Mouse (Mus musculus) cerebellum, adult 2 months (tissue): ENCODE data around the gene Syt11. TPM values are rescaled to one million over a fixed set of nuclear protein-coding genes. Genes with fewer than 3 reads are reported as not detected.

ENCODE experiments used
- DNase-seq, 2 experiments: peaks; one replicate each; pipeline ENCODE4 v3.0.0; 2021
- H3K27ac ChIP-seq: fragments of 200-500 bp; 2 replicates; pipeline ENCODE4 v1.5.1; 2012; ENCODE audit warnings: low read length, control low read depth, inconsistent platforms; ENCODE audit not compliant: insufficient read depth
- H3K27me3 ChIP-seq: fragments of 200-500 bp; 2 replicates; pipeline ENCODE4 v1.6.1; 2012; ENCODE audit warnings: inconsistent platforms, mild to moderate bottlenecking, low read length, moderate library complexity; ENCODE audit not compliant: control insufficient read depth, insufficient read depth
- H3K4me1 ChIP-seq: fragments of 200-500 bp; 2 replicates; pipeline ENCODE4 v1.6.1; 2011; ENCODE audit warnings: low read length; ENCODE audit not compliant: control insufficient read depth, insufficient read depth
- H3K4me3 ChIP-seq: fragments of 200-500 bp; replicated peaks from 2 replicates; pipeline ENCODE3; 2011; ENCODE audit warnings: mild to moderate bottlenecking, low read depth, low read length, control low read depth; ENCODE audit not compliant: insufficient read depth
- CTCF ChIP-seq: fragments of 200-500 bp; IDR thresholded peaks from 2 replicates; pipeline ENCODE4 v1.5.1; 2011; ENCODE audit warnings: low read depth, mild to moderate bottlenecking, control low read depth, low read length, moderate library complexity, borderline replicate concordance; ENCODE audit not compliant: insufficient read depth
- POLR2A ChIP-seq: fragments of 200-500 bp; IDR thresholded peaks from 2 replicates; pipeline ENCODE4 v1.6.1; 2011; ENCODE audit warnings: low read length, control low read depth, borderline replicate concordance; ENCODE audit not compliant: insufficient read depth
- WGBS: fragments of 180-500 bp; shearing (Covaris S2); methylation state at CpG from one replicate; pipeline ENCODE4 v1.1.7; 2018; 5-methylcytosine and 5-hydroxymethylcytosine counted together
- polyA plus RNA-seq: library from polyadenylated mRNA; depleted of rRNA; stranded (reverse); fragments of >200 nt; gene quantifications from 2 replicates; pipeline ENCODE4 v1.2.3, GENCODE M21; 2012

Syt11 gene
- polyA plus RNA-seq, 1 experiment: 477 TPM

GRCm38 (mm10) chr3:88754283-88754682, 20.7 kb downstream of the Syt11 start:
- Histone ChIP-seq H3K4me3 (no peak overlapping the region), H3K4me1 (peaks cover 40% of the 10 kb centered on the region), H3K27ac (no peak overlapping the region), H3K27me3 (no peaks in the 10 kb centered on the region)
- TF ChIP-seq POLR2A: no peak
- TF ChIP-seq CTCF: peak; percentile 19; the same call in 1 of the 2 replicates
- 45% methylated on average over 4 of the region's 4 CpGs for WGBS
- DNase-seq: no peak

GRCm38 (mm10) chr3:88746871-88747231, 28.1 kb downstream of the Syt11 start:
- Histone ChIP-seq H3K4me1 (peaks cover 11% of the 10 kb centered on the region), H3K4me3 (no peak overlapping the region), H3K27ac (no peak overlapping the region), H3K27me3 (no peaks in the 10 kb centered on the region)
- WGBS: 91% methylated on average over 4 of the region's 4 CpGs
- TF ChIP-seq POLR2A (no peak), CTCF (no peak)
- no peak for DNase-seq

DNA sequence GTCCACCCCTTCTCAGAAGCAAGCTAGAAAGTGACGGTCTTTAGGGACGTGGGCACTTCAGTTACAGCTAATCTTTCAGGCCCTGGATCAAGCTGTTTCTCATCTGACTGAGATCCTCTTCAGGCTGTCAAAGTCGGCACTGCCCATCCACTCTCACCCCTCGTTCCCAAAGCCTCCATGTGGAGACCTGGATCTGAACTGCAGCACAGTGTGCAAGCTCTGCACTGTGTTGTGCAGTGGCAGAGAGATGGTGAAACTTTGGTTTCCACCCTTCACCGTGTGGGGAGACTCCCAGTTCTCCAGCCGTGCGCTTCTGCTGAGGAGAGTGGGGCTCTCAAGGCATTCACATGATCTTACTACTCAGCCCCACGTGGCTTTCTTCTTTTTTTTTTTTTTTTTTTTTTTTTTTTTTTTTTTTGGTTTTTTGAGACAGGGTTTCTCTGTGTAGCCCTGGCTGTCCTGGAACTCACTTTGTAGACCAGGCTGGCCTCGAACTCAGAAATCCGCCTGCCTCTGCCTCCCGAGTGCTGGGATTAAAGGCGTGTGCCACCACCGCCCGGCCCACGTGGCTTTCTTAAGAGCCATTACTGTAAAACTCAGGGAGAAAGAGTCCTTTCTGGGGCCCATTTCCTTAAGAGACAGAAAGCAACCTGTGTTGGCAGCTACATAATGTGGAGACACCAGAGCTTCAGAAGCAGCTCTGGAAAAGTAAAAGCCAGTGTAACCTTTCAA, 28.7 kb downstream of the Syt11 start:
- no peaks in the 10 kb centered on the region for H3K27me3 ChIP-seq
- H3K4me3 ChIP-seq: no peak overlapping the region
- no peak for TF ChIP-seq POLR2A
- TF ChIP-seq CTCF: no peak
- 0 out of 2 replicates have a peak, but pooled peaks cover 5% of the 10 kb centered on the region for H3K4me1 ChIP-seq
- no peak for DNase-seq
- H3K27ac ChIP-seq: no peak overlapping the region
- WGBS: 71% methylated on average over 15 of the region's 15 CpGs

- TF ChIP-seq POLR2A: no peak
- TF ChIP-seq CTCF: no peak
- Histone ChIP-seq H3K27me3 (no peaks in the 10 kb centered on the region), H3K27ac (no peak overlapping the region), H3K4me3 (no peak overlapping the region), H3K4me1 (0 out of 2 replicates have a peak, but pooled peaks cover 5% of the 10 kb centered on the region)
- WGBS: 32% methylated on average over 9 of the region's 9 CpGs
- peak in 1 of 2 experiments; percentile 26 for DNase-seq
These were observed 29.4 kb downstream of the Syt11 start for GRCm38 (mm10) chr3:88745534-88745933.

GRCm38 (mm10) chr3:88740147-88740546, 34.8 kb downstream of the Syt11 start:
- TF ChIP-seq POLR2A: no peak
- 0 out of 2 replicates have a peak, but pooled peaks have one; percentile 5 for TF ChIP-seq CTCF
- 96% methylated on average over 3 of the region's 3 CpGs for WGBS
- H3K27me3 ChIP-seq: no peaks in the 10 kb centered on the region
- DNase-seq: no peak
- H3K4me3 ChIP-seq: no peak overlapping the region
- H3K27ac ChIP-seq: no peak overlapping the region
- no peaks in the 10 kb centered on the region for H3K4me1 ChIP-seq

GRCm38 (mm10) chr3:88738641-88739040, 36.3 kb downstream of the Syt11 start:
- TF ChIP-seq CTCF (peak; percentile 75), POLR2A (no peak)
- H3K4me3 ChIP-seq: no peak overlapping the region
- no peaks in the 10 kb centered on the region for H3K27me3 ChIP-seq
- peak; percentile 37 to 58 for DNase-seq
- no peaks in the 10 kb centered on the region for H3K4me1 ChIP-seq
- H3K27ac ChIP-seq: no peak overlapping the region
- WGBS: 36% methylated on average over 3 of the region's 3 CpGs

GRCm38 (mm10) chr3:88736556-88736955, 38.4 kb downstream of the Syt11 start:
- no peak overlapping the region for H3K27ac ChIP-seq
- no peak overlapping the region for H3K4me3 ChIP-seq
- DNase-seq: no peak
- TF ChIP-seq POLR2A (no peak), CTCF (no peak)
- H3K27me3 ChIP-seq: no peaks in the 10 kb centered on the region
- WGBS: 95% methylated on average over 2 of the region's 2 CpGs
- no peaks in the 10 kb centered on the region for H3K4me1 ChIP-seq

GRCm38 (mm10) chr3:88719098-88719497, 55.9 kb downstream of the Syt11 start:
- peak; percentile 39 to 50 for DNase-seq
- TF ChIP-seq POLR2A (no peak), CTCF (peak; percentile 16; the same call in 1 of the 2 replicates)
- Histone ChIP-seq H3K27ac (no peak overlapping the region), H3K4me3 (no peak overlapping the region), H3K27me3 (no peaks in the 10 kb centered on the region), H3K4me1 (peaks cover 3% of the 10 kb centered on the region; the same call in 1 of the 2 replicates)
- WGBS: 11% methylated on average over 2 of the region's 2 CpGs
